Mouse (Mus musculus) gastrocnemius, adult 8-10 months (tissue): Measurements from ENCODE around the gene Nelfe. TPM values are rescaled to one million over a fixed set of nuclear protein-coding genes. Genes with fewer than 3 reads are reported as not detected.

Source experiments
- DNase-seq, 2 experiments: peaks; one replicate each; pipeline ENCODE4 v3.0.0; 2022; ENCODE audit warnings: low spot score in 2 of 2
- total RNA-seq, 4 experiments: library from RNA; stranded (reverse); gene quantifications; 2 replicates each; pipeline ENCODE4 v1.2.4; 2022

Nelfe gene
- total RNA-seq, 4 experiments from 2014 or later: 7.6 to 10.4 (median 8.9) TPM

DNA sequence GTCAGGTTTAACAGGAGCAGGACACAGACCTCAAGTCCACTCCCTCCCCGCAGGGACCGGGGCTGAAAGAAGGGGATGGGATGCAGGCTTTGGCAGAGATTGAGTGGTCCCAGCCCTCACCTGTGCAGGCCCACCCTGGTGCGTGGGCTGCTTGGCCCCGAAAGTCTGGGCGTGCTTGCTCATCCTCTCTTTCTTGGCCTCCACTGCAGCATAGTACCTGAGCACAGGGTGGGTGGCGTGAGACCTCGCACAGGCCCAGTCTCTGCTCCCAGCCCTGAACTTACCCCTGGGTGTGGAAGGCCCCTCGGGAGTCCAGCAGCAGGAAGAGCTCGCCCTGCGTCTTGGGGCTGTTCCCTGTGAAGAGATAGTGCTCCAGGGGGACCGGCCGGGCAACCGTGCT lies 5.3 kb upstream of the Nelfe start:
- no peak for DNase-seq

DNA sequence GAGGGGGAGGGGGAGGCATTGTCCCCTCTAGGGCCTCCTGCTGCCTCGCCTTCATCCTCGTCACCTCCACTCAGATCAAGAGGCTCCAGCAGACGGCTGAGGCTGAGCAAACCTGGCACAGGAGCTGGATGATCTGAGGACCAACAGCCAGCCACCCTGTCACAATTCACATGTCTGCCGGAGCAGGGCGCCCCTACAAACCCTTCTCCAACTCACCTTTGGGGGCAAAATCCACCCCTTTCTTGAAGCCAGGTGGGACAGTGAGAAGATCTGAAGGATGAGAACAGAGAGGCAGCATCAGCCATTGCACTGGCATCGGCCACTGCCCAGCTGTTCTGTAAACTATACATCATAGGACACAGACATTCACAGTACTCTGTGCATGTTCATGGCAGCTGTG lies 3.0 kb upstream of the Nelfe start:
- no peak for DNase-seq

DNA sequence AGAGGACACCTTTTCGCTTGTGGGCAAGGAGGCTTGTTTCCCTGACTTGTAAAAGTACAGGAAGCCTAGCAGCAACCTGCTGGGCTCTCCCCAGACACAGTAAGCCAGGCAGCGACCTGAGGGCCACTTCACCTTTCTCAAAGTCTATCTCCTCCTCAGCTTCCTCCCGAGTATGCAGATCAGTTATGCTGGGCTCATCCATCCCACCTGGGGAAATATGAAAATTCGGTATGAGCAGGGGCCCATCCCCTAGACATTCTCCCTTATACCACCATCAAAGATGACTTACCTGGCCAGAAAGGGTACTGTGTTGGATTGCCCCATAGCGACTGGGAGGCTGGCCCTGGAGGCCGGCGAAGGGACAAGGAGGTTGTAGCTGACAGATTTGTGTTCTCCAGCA lies 2.6 kb upstream of the Nelfe start:
- no peak for DNase-seq

DNA sequence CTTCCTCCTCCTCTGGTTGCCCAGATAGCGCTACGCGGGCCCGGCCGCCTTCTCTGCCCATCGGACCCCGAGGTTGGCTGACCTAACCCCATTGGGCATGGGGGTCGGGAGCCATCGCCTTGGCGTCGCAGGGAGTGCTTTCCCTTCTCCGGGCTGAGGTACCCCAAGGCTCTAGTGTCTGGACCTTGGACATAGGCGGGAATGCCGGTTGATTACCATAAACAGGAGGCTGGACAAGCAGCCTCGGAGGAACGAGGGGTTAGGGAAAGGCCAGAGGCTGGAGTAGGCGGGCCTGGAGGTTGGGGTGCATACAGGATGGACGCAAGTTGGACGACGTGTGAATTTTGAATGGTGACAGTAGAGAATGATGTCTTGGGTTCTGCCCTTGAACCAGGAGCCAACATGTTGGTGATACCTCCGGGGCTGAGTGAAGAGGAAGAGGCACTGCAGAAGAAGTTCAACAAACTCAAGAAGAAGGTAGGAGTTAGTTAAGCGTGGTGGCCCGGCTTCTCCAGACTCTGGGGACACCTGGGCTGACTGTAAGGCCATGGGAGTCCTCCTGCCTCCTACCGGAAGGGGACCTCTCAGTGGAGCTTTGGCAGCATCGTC lies 430 bp downstream of the Nelfe start:
- no peak for DNase-seq

- DNase-seq: no peak
Measured at GRCm38 (mm10) chr17:34853511-34853910, 3.3 kb downstream of the Nelfe start.

GRCm38 (mm10) chr17:34854761-34855160 lies 4.6 kb downstream of the Nelfe start:
- DNase-seq: no peak

GRCm38 (mm10) chr17:34855825-34856224 lies 5.6 kb downstream of the Nelfe start:
- peak in 1 of 2 experiments; percentile 32 for DNase-seq

GRCm38 (mm10) chr17:34858670-34859069 lies 8.5 kb downstream of the Nelfe start:
- no peak for DNase-seq

GRCm38 (mm10) chr17:34860514-34860913 lies 10.3 kb downstream of the Nelfe start:
- no peak for DNase-seq

DNA sequence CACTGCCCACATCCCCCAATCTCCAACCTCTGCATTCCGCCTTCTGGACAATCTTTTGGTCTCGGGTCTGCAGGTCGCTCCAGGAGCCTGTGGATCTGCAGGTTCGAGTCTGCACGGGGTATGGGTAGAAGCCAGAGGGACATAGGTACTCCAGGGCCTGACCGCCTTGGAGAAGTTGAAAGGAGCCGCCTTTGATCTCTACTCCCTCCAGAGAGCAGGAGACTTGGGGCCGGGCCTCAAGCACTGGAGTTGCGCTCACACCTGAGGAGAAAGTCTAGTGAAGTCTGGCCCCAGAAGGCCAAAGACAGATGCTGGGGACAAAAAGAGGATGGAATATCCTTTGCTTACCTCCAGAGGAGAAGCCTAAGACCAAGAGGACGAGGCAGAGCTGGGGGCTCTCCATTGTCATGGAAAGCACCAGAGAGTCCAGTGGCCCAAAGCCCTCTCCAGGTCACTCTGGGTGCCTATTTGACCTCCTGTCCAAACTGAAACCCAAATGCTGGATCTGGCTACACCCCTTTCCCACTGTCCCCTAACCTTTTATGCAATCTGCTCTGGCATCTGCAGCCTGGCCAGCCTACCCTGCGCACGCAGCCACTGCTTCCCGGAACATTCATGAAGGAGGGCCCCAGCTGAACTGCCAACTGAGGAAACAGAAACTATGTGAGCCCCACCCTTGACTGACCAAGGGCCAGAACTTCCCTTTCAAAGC lies 11.7 kb downstream of the Nelfe start:
- peak in 1 of 2 experiments; percentile 28 for DNase-seq

GRCm38 (mm10) chr17:34862416-34863081 lies 12.4 kb downstream of the Nelfe start, which contains the start of gene Cfb:
Gene Cfb (minus strand): TSS chr17:34862518.
- no peak for DNase-seq

DNA sequence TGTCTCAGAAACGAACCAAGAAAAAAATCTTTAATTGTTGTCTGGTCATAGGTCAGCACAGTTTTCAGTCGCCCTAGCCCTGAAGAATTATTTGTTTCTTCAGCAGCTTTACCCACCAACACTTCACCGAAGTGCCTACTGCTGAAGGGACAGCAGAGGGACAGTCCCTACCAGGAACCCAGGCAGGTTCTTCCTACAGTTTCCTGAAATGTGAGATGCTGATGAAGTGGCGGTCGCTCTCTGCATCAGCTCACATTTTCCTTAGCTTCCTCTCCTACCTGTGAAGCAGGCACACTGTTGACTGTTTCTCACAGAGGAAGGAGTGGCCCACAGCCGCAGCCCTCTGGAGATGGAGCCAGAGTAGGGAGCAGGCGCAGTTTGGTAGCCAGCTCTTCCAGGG lies 15.8 kb downstream of the Nelfe start:
- no peak for DNase-seq

DNA sequence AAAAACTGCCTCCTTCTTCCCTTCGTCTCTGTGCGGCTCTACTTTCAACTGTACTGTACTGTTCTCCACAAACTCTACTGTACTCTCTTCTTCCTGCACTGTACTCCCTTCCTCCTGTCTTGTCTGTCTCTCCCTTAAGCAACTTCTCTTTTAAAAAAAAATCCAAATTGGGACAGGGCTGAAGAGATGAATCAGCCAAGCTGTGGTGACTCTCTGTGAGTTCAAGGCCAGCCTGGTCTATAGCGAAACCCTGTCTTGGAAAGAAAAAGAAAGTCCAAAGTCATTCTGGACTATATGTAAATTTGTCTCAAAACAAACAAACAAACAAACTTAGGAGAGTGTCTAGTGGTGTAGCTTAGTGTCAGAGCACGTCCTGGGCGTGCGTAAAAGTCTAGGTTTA lies 24.1 kb downstream of the Nelfe start:
- no peak for DNase-seq

GRCm38 (mm10) chr17:34879336-34879879 lies 29.2 kb downstream of the Nelfe start, which contains the start of gene Zbtb12:
Gene Zbtb12 (plus strand): TSS chr17:34879483.
- no peak for DNase-seq

GRCm38 (mm10) chr17:34881166-34881565 lies 31.0 kb downstream of the Nelfe start:
- DNase-seq: no peak

DNA sequence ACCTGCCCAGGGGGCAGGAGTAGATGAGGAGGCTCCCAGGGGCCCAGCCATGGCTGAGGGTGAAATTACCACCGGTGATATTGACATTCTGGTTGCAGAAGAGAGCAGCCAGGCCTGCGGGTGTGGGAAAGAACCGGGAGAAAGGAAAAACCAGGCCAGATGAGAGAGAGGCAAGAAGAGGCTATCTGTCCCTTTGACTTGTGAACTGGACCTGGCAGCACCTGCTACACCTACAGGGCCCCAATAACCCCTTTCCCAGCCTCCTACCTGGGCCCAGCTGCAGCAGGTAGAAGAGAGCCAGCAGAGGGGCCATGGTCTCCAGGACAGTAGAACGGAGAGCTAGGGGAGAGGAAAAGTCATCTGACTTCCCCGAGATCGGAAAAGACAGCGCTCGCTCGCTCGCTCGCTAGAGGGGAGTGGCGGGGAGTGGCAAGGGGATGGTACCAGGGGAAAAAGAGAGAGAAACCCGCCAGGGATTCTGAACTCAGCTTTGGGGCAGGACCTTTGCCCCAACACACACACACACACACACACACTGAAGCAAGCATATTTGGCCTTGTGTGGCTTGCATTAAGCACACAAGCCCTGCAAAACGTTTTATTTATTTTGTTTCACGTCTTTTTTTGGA lies 31.6 kb downstream of the Nelfe start, which contains the start of gene Gm20547:
Gene Gm20547 (minus strand): TSS at position 360 of the 628 bp plus-strand sequence.
- DNase-seq: no peak

DNA sequence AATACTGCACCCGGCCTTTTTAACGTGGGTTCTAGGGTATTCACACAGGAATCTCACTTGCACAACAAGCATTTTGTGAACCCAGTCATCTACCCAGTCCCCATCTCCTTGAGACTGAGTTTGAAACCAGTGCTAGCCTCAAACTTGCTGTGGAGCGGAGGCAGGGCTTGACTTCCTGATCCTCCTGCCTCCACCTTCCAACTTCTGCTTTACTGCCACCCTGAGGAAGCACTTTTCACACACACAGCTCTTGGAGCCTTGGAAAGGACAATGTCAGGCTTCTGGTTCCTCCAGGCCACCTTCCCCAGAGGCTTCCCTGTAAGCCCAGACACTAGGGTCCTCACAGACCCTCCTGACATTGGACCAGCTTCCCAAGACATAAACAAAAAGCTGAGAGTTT lies 33.1 kb downstream of the Nelfe start:
- no peak for DNase-seq

GRCm38 (mm10) chr17:34884704-34885103 lies 34.5 kb downstream of the Nelfe start:
- no peak for DNase-seq

GRCm38 (mm10) chr17:34885615-34886014 lies 35.4 kb downstream of the Nelfe start:
- DNase-seq: no peak

DNA sequence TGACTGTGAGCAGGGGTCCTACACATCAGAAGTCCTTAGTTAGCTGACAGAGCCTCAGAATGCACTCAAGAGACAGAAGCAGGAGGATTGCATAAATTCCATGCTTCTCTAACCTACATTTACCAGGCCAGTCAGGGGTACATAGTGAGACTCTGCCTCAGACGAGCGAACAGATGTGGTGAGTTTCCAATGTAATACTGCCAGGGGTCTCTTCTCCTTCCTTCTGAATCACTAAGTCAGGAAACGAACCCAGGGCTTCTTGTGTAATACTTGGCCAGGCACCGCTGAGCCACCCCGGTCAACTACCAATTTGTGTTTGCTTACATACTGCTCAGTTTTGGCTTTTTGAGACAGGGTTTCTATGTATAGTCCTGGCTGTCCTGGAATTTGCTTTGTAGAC lies 37.8 kb downstream of the Nelfe start:
- no peak for DNase-seq

DNA sequence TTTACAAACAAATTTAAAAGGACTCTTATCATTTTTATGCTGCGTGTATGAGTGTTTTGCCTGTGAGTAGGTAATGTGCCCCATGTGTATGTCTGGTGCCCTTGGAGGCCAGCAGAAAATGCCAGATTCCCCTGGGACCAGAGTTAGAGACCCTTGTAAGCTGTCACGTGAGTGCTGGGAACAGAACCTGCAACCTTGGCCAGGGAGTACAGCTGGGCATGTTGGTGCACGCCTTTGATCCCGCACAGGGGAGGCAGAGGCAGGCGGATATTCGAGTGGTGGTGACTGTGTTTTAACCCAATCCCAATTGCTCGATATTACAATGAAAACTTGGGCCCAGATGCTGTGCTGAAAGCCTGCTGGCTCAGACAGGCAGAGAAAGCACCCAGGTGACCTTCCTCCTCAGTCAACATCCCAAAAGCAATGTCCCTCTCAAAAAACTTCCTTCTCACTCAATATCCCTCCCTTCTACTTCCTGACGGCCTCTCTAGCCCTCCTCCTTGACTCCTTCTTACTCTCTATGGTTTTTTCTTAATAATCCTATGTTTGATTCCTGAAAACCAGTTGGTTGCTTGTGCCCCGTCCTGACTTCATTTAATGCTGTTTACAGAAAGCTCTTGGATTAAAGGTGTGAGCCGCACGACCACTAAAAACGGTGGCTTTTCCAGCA lies 40.0 kb downstream of the Nelfe start:
- DNase-seq: no peak
